1 mouse cellular context compared by ENCODE assay signal in the genomic region with DNA sequence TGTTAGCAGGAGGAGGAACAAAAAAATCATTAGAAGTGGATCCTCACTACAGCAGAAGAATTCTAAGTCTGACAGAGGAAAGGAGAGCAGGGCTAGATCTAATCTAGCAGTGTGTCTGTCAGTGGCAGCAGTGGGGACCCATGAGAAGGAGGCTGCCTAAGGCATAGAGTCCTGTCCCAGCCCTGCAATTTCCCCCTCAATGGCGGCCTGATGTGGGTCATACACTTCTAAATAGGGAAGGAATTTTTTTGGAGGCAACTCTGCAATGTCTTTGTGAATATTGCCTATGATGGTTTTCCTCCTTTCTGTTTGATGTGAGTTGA.
TF ChIP-seq lines count a peak whose summit lies in the region.

No protein-coding gene starts in this region.

TF ChIP-seq in CH12.LX, 34 proteins besides CTCF, POLR2A, EP300 and RAD21 (continued from another document):
- TF ChIP-seq UBTF (IDR thresholded peaks at IDR 0.05; ENCODE audit: low read depth, low read length): no peak
